Mouse (Mus musculus): Measurements from ENCODE around the gene Stt3a. TPM values are rescaled to one million over a fixed set of nuclear protein-coding genes. Genes with fewer than 3 reads are reported as not detected.

Stt3a gene
- polyA plus RNA-seq, 2 experiments from 2014 or later: 223 to 232 TPM

GRCm38 (mm10) chr9:36707304-36707703 is 60.2 kb downstream of the Stt3a start:
- ATAC-seq: no peak

GRCm38 (mm10) chr9:36705923-36706322 is 61.6 kb downstream of the Stt3a start:
- no peak for ATAC-seq

GRCm38 (mm10) chr9:36694276-36694675 is 73.2 kb downstream of the Stt3a start:
- no peak for ATAC-seq

- ATAC-seq: no peak
Observed at GRCm38 (mm10) chr9:36692920-36693319, 74.6 kb downstream of the Stt3a start, which contains the start of gene Acrv1. Acrv1 (plus strand) TSS chr9:36693220.

DNA sequence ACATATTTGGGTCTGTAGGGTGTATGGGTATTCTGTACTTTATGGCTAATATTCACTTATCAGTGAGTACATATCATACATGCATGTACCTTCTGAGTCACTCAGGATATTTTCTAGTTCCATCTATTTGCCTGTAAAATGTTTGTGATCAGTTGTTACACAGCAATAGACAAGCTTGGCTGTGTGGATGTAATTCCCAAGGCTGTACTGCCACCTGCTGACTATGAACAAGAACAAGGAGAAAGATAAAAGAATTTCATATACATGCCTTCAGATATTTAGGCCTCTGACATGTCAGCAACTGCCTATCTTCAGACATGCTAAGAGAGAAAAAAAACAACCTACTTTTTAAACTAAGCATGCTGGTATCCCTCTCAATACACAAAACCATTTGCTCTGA is 80.2 kb downstream of the Stt3a start:
- no peak for ATAC-seq

DNA sequence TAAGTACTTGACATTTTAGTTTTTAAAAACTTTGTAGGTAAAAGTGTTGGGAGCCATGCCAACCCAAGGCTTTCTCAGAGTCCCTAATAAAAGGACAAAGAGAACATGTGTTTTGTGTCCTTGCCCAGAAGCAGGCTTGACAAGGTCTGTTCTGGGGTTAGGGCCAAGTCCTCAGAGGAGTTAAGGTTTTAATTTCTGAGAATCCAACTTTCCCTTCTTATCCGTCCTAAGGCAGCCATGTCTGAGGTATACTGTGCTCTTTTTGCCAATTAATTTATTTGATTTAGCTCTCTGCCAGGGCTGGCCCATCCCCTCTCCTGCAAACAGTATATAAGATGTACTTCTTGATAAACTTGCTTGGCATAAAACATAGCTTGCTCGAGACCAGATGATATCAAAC is 86.1 kb downstream of the Stt3a start:
- no peak for ATAC-seq

Other genes starting within 250 kb of the Stt3a start
- gene Gm5615, start 225.7 kb downstream of the Stt3a start, polyA plus RNA-seq (2017; shearing (Covaris generic)): not detected
- gene Gm17689, start 185.0 kb downstream of the Stt3a start, polyA plus RNA-seq (2017; shearing (Covaris generic)): not detected
- gene A630095E13Rik, start 124.3 kb downstream of the Stt3a start, polyA plus RNA-seq (2017; shearing (Covaris generic)): not detected
- not detected for gene Acrv1, start 74.5 kb downstream of the Stt3a start, polyA plus RNA-seq (2017; shearing (Covaris generic))
- gene Chek1, start 40.6 kb downstream of the Stt3a start, polyA plus RNA-seq (2017; shearing (Covaris generic)): 1 to 10 TPM; 6.1 to 7.0 TPM
- 10 to 100 TPM; 12.9 to 13.7 TPM for gene Ei24, start 29.7 kb upstream of the Stt3a start, polyA plus RNA-seq (2017; shearing (Covaris generic))
- gene Fez1, start 54.2 kb upstream of the Stt3a start, polyA plus RNA-seq (2017; shearing (Covaris generic)): 1 to 10 TPM in 1 of 2 experiments, not detected in 1; 1.6 TPM

Measured in CD4-positive, CD25-positive, alpha-beta regulatory T cell, adult 4 months (primary cell).